Mouse (Mus musculus) ovary, adult 10 weeks (tissue): Measurements from ENCODE around the gene Ncr1. TPM values are rescaled to one million over a fixed set of nuclear protein-coding genes. Genes with fewer than 3 reads are reported as not detected.

Source experiments
- polyA plus RNA-seq: library from polyadenylated mRNA; stranded (reverse); fragments of 350-450 nt; fragmentation: Illumina TruSeq; extraction: RNeasy Lipid Tissue Mini Kit (QIAGEN cat#74804); gene quantifications from one replicate; pipeline ENCODE4 v1.2.3, GENCODE M21; 2014

Ncr1 gene
- 1.7 TPM for polyA plus RNA-seq

GRCm38 (mm10) chr7:4337509-4337908, at the start of gene Ncr1:
Ncr1 (plus strand) TSS chr7:4337724.

Other genes starting within 250 kb of the Ncr1 start
- gene Ttyh1, start 218.3 kb upstream of the Ncr1 start, polyA plus RNA-seq = 2.5 TPM
- gene Leng8, start 200.7 kb upstream of the Ncr1 start, polyA plus RNA-seq = 13.9 TPM
- 0.48 TPM for gene Leng9, start 187.3 kb upstream of the Ncr1 start, polyA plus RNA-seq
- 0.97 TPM for gene Cdc42ep5, start 172.9 kb upstream of the Ncr1 start, polyA plus RNA-seq
- gene Lilra5, start 100.0 kb upstream of the Ncr1 start, polyA plus RNA-seq = 2.7 TPM
- gene Gp6, start 60.0 kb downstream of the Ncr1 start, polyA plus RNA-seq = 0.20 TPM
- gene Rdh13, start 107.9 kb downstream of the Ncr1 start, polyA plus RNA-seq = 6.3 TPM
- 2.7 TPM for gene Eps8l1, start 123.0 kb downstream of the Ncr1 start, polyA plus RNA-seq
- 3.7 TPM for gene Ppp1r12c, start 164.0 kb downstream of the Ncr1 start, polyA plus RNA-seq
- gene Tnnt1, start 178.7 kb downstream of the Ncr1 start, polyA plus RNA-seq = 0.74 TPM
- 9.6 TPM for gene Tnni3, start 186.5 kb downstream of the Ncr1 start, polyA plus RNA-seq
- gene Dnaaf3, start 194.7 kb downstream of the Ncr1 start, polyA plus RNA-seq = not detected
- 0.26 TPM for gene Syt5, start 209.8 kb downstream of the Ncr1 start, polyA plus RNA-seq